Mouse (Mus musculus): Measurements from ENCODE around the gene Gps1. TPM values are rescaled to one million over a fixed set of nuclear protein-coding genes. Genes with fewer than 3 reads are reported as not detected.
"Not testable (repeated sequence)": the region's sequence is repeated elsewhere in the genome, so short reads cannot be mapped to it uniquely, and the experiment has no call there.

The Gps1 gene
- polyA plus RNA-seq, 1 experiment from 2014 or later = 272 TPM

DNA sequence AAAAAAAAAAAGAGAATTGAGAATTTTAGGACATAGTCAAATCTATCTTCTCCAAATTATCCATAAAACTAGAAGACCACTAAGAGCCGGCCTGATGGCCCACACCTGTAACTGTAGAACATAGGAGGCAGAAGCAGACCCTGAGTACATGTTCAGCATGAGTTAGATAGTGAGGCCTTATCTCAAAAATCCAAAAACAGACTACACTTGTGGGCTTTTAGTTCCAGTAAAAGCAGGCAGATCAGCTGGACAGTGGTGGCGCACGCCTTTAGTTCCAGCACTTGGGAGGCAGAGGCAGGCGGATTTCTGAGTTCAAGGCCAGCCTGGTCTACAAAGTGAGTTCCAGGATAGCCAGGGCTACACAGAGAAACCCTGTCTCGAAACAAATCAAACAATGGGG, 48.9 kb downstream of the Gps1 start:
- 94% methylated on average over 5 of the region's 5 CpGs for WGBS
- not testable (repeated sequence) for ATAC-seq; H3K36me3 ChIP-seq (ENCODE audit: control insufficient read depth, insufficient read depth, low read length); H3K9me3 ChIP-seq (ENCODE audit: control insufficient read depth, low read length); H3K4me1 ChIP-seq (ENCODE audit: control insufficient read depth, insufficient read depth, low read depth, low read length); H3K4me2 ChIP-seq (ENCODE audit: low read length); H3K4me3 ChIP-seq (ENCODE audit: low read length); H3K9ac ChIP-seq (ENCODE audit: low read depth, low read length); H3K27me3 ChIP-seq (replicated peaks; ENCODE audit: control insufficient read depth, insufficient read depth, low read length)
- peak overlapping the region; percentile 34; the same call in 1 of the 2 replicates for H3K27ac ChIP-seq (ENCODE audit: low read depth, low read length)

DNA sequence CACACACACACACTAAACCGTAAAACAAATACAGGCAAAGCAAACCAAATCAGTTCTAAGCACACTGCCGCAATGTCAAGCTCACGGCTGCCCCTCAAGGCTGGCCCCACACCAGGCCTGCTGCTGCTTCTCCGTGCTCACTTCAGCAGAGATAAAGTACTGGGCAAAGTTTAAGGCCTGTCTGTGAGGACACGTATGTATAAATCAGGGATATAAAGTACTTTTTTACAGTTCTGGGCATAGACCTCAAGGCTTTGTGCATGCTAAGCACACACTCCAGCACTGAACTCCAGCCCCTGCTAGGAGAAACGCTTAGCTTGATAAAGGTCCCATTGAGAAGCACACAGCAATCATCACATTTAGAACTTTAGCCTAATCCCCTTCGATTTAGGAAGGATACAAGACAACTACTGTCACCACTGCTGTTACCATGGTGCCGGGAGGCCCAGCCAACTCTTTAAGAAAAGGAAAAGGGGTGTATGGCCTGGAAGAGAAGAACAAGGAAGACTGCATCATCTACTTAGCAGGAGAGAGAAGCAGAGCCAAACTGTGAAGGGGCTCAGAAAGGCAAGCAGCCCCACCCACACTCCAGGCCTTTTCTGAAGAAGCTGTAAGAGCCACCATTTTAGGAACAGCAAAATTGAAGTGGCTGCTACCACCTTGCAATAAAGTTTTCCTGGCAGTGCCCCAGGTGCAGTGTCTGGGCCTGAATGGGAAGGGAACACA, 49.6 kb downstream of the Gps1 start:
- H3K36me3 ChIP-seq (ENCODE audit: control insufficient read depth, insufficient read depth, low read length) = no peaks in the 10 kb centered on the region
- peak overlapping the region; percentile 78 for H3K27ac ChIP-seq (ENCODE audit: low read depth, low read length)
- H3K4me2 ChIP-seq (ENCODE audit: low read length) = no peak overlapping the region
- ATAC-seq = peak; percentile 86
- 47% methylated on average over 8 of the region's 8 CpGs for WGBS
- peaks cover 4% of the 10 kb centered on the region for H3K4me1 ChIP-seq (ENCODE audit: control insufficient read depth, insufficient read depth, low read depth, low read length)
- H3K9me3 ChIP-seq (ENCODE audit: control insufficient read depth, low read length) = no peaks in the 10 kb centered on the region
- no peak overlapping the region for H3K4me3 ChIP-seq (ENCODE audit: low read length)
- no peak overlapping the region; the same call in 1 of the 2 replicates for H3K9ac ChIP-seq (ENCODE audit: low read depth, low read length)
- H3K27me3 ChIP-seq (replicated peaks; ENCODE audit: control insufficient read depth, insufficient read depth, low read length) = no peaks in the 10 kb centered on the region

Other genes with a start within 250 kb of the Gps1 start
- gene Mcrip1, start 234.5 kb upstream of the Gps1 start, polyA plus RNA-seq (2015; fragmentation: Nextera tagmentation; extraction: Ambion mirVana) = 243 and 245 TPM in 2 replicates
- gene Ppp1r27, start 233.1 kb upstream of the Gps1 start, polyA plus RNA-seq (2015; fragmentation: Nextera tagmentation; extraction: Ambion mirVana) = 0.64 TPM in 1 of 2 replicates, not detected in the other
- gene P4hb, start 211.0 kb upstream of the Gps1 start, polyA plus RNA-seq (2015; fragmentation: Nextera tagmentation; extraction: Ambion mirVana) = 252 and 298 TPM in 2 replicates
- 501 and 544 TPM in 2 replicates for gene Arhgdia, start 202.6 kb upstream of the Gps1 start, polyA plus RNA-seq (2015; fragmentation: Nextera tagmentation; extraction: Ambion mirVana)
- gene Alyref, start 185.9 kb upstream of the Gps1 start, polyA plus RNA-seq (2015; fragmentation: Nextera tagmentation; extraction: Ambion mirVana) = 55.8 and 202 TPM in 2 replicates
- 194 and 203 TPM in 2 replicates for gene Anapc11, start 185.9 kb upstream of the Gps1 start, polyA plus RNA-seq (2015; fragmentation: Nextera tagmentation; extraction: Ambion mirVana)
- gene Npb, start 175.8 kb upstream of the Gps1 start, polyA plus RNA-seq (2015; fragmentation: Nextera tagmentation; extraction: Ambion mirVana) = 0.99 and 1.00 TPM in 2 replicates
- 236 and 242 TPM in 2 replicates for gene Pcyt2, start 166.3 kb upstream of the Gps1 start, polyA plus RNA-seq (2015; fragmentation: Nextera tagmentation; extraction: Ambion mirVana)
- 39.4 and 41.3 TPM in 2 replicates for gene Sirt7, start 159.0 kb upstream of the Gps1 start, polyA plus RNA-seq (2015; fragmentation: Nextera tagmentation; extraction: Ambion mirVana)
- gene Mafg, start 150.7 kb upstream of the Gps1 start, polyA plus RNA-seq (2015; fragmentation: Nextera tagmentation; extraction: Ambion mirVana) = 25.4 and 34.6 TPM in 2 replicates
- 18.0 and 20.0 TPM in 2 replicates for gene Pycr1, start 140.5 kb upstream of the Gps1 start, polyA plus RNA-seq (2015; fragmentation: Nextera tagmentation; extraction: Ambion mirVana)
- gene Myadml2, start 136.1 kb upstream of the Gps1 start, polyA plus RNA-seq (2015; fragmentation: Nextera tagmentation; extraction: Ambion mirVana) = 1.1 and 2.4 TPM in 2 replicates
- 3.1 and 3.8 TPM in 2 replicates for gene Notum, start 123.1 kb upstream of the Gps1 start, polyA plus RNA-seq (2015; fragmentation: Nextera tagmentation; extraction: Ambion mirVana)
- gene Aspscr1, start 111.3 kb upstream of the Gps1 start, polyA plus RNA-seq (2015; fragmentation: Nextera tagmentation; extraction: Ambion mirVana) = 146 and 151 TPM in 2 replicates
- 106 and 107 TPM in 2 replicates for gene Cenpx, start 70.5 kb upstream of the Gps1 start, polyA plus RNA-seq (2015; fragmentation: Nextera tagmentation; extraction: Ambion mirVana)
- 73.4 and 77.8 TPM in 2 replicates for gene Lrrc45, start 70.3 kb upstream of the Gps1 start, polyA plus RNA-seq (2015; fragmentation: Nextera tagmentation; extraction: Ambion mirVana)
- 624 and 705 TPM in 2 replicates for gene Rac3, start 62.8 kb upstream of the Gps1 start, polyA plus RNA-seq (2015; fragmentation: Nextera tagmentation; extraction: Ambion mirVana)
- gene Dcxr, start 57.0 kb upstream of the Gps1 start, polyA plus RNA-seq (2015; fragmentation: Nextera tagmentation; extraction: Ambion mirVana) = 11.1 and 12.7 TPM in 2 replicates
- 1.3 and 2.0 TPM in 2 replicates for gene Cbr2, start 52.2 kb upstream of the Gps1 start, polyA plus RNA-seq (2015; fragmentation: Nextera tagmentation; extraction: Ambion mirVana)
- gene Hmga1b, start 21.5 kb upstream of the Gps1 start, polyA plus RNA-seq (2015; fragmentation: Nextera tagmentation; extraction: Ambion mirVana) = 2.0 and 2.9 TPM in 2 replicates
- 134 and 139 TPM in 2 replicates for gene Rfng, start 65 bp upstream of the Gps1 start, polyA plus RNA-seq (2015; fragmentation: Nextera tagmentation; extraction: Ambion mirVana)
- 46.9 and 48.5 TPM in 2 replicates for gene Dus1l, start 12.1 kb downstream of the Gps1 start, polyA plus RNA-seq (2015; fragmentation: Nextera tagmentation; extraction: Ambion mirVana)
- gene Fasn, start 40.3 kb downstream of the Gps1 start, polyA plus RNA-seq (2015; fragmentation: Nextera tagmentation; extraction: Ambion mirVana) = 82.9 and 92.6 TPM in 2 replicates
- 6.3 and 6.7 TPM in 2 replicates for gene Ccdc57, start 148.6 kb downstream of the Gps1 start, polyA plus RNA-seq (2015; fragmentation: Nextera tagmentation; extraction: Ambion mirVana)
- 11.5 and 15.2 TPM in 2 replicates for gene Slc16a3, start 164.2 kb downstream of the Gps1 start, polyA plus RNA-seq (2015; fragmentation: Nextera tagmentation; extraction: Ambion mirVana)
- gene Csnk1d, start 207.1 kb downstream of the Gps1 start, polyA plus RNA-seq (2015; fragmentation: Nextera tagmentation; extraction: Ambion mirVana) = 124 and 141 TPM in 2 replicates